Mouse (Mus musculus) natural killer cell, adult 2 months (primary cell): ENCODE results near the gene Myo9b.
"Not testable (repeated sequence)": the region's sequence is repeated elsewhere in the genome, so short reads cannot be mapped to it uniquely, and the experiment has no call there.

Experiments used
- DNase-seq, 2 experiments: peaks; one replicate each; pipeline ENCODE4 v3.0.0; 2022; ENCODE audit warnings: low spot score in 2 of 2

The Myo9b gene

DNA sequence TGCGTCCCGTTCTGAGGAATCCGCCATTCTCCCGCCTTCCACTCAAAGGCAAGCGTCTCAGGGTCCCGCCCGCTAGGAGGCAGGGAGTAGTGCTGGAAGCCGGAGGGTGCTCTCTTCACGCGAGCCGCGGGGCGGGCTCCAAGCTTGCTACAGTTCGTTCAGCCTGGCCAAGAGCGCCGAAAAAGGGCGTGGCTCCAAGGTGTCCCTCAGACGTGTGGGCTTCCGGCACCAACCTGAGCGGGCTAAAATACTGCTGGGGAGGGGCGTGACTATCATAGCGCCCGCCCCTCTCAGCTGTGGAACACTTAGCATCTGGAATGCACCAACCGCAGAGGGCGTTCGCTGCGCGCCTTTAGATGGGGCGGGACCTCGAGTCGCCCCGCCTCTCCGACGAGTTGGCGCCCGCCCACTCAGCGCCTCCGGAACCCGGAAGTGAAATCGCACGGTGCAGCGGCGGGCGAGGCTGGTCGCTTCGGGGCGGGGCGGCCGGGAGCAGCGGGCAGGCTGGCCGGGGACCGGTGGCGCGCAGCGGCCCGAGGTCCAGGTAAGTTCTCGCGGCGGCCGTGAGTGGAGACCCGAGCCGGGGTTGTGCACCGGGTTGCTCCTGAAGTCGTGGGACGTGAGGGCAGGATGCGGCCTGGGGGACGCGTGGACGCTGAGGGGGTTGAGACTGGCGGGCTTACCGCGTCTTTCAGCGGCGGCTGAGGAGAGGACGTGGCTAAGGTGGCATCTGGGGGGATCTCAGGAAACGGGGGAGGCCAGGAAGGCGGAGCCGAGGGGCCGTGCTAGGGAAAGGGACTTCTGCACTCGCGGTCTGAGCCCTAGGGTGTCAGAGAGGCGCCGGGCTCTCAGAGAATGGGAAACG, at the start of gene Myo9b, which contains the start of gene Haus8:
TSS of gene Myo9b (plus strand) at position 429 of the 865 bp plus-strand sequence.
TSS of gene Haus8 (minus strand) at position 649 of the 865 bp plus-strand sequence.
- DNase-seq = peak; percentile 97 to 98

DNA sequence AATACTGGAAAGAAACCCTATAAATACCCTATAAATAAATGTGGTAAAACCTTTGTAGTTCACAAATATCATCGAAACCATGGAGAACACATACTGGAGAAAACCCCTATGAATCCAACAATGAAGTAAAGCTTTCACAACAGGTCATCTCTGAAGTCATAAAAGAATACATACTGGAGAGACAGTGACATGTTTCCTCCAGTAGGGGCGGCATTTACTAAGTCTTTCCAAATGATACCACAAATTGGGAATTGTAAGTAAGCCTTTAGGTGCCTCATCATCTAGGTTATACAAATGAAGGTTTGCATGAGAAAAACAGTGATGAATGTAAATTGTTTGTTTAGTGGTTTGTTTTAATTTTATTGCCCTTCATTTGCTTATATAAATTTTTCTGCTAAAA, 48.0 kb upstream of the Myo9b start:
- no peak for DNase-seq

DNA sequence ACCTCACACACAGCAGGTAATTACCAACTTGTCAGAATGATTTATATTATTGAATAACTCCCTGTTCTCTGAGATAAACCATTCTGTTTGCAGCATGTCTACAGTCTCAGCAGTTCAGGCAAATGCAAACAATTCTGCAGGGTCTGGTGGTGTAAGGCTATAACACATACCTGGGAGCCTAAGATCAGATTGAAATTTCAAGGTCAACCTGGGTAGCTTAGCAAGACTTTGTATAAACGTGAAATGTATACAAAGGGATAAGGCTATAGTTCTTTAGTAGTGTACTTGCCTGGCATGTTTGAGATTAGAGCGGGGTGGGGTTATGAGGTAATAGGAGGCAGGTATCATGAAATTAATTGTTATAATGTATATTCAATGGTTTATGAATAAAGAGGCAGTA, 29.8 kb upstream of the Myo9b start:
- no peak for DNase-seq

DNA sequence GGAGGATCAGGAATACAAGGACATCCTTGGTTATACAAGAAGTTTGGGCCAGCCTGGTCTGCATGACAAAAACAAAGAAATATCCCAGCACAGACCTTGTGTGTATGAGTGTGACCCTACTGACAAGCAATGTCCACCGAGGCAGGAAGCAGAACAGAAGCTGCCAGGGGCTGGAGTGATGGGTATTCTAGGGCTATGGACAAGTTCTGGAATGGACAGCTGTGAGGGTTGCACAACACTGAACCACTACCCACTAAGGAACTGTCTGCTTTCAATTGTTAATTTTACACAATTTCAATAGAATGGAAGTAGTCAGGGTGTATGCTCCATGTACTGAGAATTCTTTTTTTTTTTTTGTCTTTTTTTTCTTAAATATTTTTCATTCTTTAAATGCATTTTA, 24.3 kb upstream of the Myo9b start:
- DNase-seq = no peak

DNA sequence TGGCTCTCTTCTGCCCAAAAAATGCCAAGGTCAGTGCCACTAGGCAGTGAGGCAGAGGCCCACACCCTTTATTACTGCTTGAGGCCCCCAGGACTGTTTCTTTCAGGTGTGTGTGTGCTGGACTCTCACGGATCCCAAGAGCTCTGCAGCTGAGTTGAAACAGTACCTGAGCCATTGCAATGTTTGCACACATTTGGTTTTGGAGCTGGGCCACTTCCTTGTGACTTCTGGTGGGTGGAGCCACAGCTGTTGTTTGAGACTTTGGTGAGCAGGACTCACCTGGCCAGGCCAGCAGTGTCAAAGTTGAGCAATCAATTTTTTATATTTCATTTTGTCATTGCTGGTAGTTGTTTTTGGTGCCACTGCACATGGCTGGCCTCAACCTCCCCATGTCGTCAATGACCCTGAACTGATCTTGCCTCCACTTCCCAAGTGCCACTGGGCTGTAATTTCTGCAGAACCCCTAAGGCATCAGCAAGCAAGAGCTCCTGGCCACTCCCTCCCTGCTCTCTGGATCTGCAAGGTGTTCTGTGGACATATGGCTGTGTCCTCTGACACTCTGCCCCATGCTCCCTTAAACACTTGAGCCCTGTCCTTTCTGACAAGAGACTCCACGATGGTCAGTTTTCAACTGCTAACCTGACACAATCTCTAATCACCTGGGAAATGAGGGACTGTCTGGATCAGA, 15.8 kb upstream of the Myo9b start:
- no peak for DNase-seq

DNA sequence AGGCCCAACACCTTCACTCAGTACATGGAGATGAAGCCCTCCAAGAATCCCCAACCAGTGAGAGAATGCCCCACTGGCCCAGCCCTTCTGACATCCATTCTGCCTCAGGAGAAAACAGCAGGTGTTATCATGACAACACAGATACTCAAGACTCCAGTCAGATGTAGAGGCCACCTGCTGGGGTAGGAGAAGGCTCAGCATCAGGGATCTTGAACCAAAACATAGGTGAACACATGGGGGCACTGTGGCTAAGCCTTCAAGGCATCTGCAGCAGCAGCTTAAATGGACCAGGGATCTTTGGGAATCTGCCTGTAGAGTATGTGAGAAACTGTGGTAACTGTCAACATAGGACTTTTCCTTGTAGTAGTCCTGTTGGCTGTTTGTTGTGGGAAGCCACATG, 11.3 kb upstream of the Myo9b start:
- DNase-seq = no peak

DNA sequence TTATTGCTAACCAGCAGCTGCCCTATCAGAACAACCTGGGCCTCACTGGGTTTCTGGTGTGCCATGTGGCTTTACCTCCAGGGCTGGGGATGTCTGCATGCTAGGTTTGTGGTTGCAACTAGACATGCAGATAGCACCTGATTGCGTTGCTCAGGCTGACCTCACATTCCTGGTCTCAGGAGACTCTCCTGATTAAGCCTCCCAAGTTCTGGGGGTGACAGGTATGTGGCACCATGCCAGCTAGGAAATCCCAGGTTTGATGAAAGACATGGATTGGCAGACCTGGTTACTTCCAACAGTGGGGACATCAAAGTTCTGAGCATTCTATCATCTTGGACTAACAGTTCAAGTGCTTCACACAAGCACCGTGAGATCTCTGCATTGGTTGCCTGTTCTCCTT, 4.8 kb upstream of the Myo9b start:
- no peak for DNase-seq

DNA sequence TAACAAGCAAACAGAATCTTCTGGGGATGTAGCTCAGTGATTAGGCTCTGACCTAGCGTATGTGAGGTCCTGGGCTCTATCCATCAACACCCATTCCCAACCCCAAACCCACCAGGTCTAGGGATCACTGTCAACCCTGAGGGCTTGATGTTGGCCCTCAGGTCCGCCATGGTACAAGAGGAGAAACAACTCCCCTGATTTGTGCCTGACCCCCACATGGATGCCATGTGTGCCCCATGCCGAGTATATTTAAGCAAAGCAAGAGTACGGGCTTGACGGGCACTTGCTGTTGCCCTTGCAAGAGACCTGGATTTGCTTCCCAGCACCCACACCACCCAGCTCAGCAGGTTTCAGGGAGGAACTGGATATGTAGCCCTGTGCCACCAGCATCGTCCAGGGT, 4.2 kb upstream of the Myo9b start:
- DNase-seq = not testable (repeated sequence)

DNA sequence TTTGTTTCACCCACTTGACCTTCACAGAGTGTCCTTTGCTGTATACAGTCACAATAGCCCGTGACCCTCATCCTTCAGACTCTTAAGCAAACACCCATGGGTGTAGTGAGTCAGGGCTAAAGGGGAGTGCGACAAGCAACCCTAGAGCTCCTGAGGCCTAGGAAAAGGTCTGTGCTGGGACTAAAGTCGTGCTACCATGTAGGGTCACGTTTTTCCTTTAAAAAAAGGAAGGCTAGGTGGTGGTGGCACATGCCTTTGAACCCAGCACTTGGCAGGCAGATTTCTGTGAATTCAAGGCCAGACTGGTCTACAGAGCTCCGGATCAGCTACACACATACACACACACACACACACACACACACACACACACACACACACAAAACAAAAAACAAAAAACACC, 884 bp upstream of the Myo9b start:
- no peak for DNase-seq

DNA sequence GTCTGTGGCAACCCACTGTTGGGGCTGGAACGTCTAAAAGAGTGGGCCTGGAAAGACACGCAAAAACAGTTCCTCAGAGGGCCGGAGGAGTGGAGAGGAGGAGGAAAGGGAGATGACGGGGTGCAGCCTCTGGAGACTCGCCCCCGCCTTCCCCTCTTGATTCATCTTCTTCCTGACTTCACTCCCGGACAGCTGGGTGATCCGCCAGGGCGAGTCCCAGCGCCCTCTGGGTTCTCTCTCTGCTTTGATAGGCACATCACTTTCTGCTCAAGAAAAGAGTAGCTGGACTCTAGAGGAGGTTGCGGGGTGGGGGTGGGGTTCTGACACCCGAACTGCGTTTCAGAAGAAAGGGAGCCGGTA, 617 bp downstream of the Myo9b start:
- DNase-seq = peak; percentile 59 to 62

DNA sequence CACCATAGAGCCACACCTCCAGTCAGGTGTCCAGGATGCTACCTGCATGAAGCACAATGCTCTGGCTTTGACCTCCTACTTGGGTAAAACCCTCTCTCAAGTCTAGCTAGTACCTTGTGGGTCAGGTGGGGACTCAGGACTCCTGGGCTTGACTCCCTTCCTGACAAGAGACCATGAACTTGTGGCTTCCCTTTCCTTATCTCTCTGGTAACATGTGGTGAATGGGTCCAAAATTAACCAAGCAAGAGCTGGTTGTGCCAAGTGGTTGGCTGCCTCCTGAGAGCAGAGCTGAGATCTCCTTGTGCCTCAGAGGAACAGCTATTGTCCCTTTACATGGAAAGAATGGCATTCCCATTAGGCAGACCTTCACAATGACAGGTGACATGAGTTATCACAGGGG, 2.0 kb downstream of the Myo9b start:
- no peak for DNase-seq

DNA sequence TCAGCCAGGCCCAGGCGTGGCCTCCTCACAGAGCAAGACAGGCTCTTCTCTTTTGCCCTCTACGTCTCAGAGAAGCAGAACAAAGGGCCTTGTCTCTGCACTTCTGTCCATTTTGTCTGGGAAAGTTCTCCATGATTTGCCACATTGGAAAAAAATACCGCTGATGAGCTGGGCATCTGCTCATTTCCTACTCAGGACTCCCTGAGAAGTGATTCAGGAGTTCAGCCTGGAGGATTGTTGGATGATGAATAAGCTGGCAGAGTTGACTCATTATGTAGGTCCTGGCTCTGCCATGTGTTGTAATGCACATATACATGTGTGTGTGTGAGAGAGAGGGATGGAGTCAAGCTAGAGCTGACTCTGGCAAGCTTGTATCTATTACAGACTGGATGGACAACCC, 3.7 kb downstream of the Myo9b start:
- no peak for DNase-seq

DNA sequence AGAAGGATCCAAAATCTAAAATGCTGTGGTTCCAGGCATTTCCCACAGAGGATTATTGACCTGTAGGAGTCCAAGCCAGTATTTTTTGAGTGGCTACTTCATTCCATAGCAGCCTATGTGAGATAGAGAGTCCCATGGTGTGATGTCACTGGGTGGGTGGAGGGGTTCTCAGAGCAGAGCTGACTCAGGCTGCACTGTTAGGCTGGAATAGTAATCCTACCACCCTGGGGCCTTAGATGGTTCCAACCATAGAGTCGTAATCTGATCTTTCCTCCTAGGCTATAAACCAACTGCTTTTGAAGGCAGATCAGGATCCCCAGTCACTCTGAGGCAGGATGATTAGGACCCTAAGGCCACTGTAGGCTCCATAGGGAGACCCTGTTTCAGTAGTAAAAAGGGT, 6.9 kb downstream of the Myo9b start:
- not testable (repeated sequence) for DNase-seq

DNA sequence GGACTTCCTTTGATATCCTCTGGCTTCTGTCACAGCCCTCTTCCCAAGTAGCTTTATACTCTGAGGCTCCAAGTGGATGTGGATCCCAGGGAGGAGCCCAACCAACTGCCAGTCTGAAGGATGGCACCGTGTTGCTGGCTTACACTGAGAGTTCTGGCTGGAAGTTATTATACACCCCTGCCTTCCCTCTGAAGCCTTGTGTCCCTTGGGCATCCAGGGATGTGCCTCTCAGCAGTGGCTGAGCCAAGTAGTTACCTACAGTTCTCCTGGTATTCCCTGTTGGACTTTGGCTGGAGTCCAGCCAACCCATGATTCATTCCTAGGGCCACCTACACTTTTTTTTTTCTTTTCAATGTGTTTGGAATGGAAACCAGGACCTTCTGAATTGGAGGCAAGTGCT, 9.2 kb downstream of the Myo9b start:
- DNase-seq = not testable (repeated sequence)

DNA sequence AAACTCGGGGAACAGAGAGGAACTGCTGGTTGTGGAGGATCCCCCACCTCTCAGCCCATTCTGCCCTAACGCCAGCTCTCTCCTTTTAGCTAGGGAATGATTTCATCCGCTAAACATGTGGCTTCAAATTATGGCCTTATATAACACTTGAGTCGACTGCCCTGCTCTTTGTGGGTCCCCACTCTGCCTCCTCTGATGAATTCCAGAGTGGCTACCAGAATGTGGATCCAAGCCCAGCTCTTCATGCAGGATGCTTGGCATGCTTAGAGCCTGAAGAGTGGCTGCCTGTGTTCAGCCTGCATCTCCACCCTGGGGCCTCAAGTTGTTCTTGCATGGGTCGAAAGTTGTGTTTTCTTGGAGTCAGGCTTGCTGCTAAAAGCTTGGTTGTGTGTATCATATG, 10.1 kb downstream of the Myo9b start:
- no peak for DNase-seq

DNA sequence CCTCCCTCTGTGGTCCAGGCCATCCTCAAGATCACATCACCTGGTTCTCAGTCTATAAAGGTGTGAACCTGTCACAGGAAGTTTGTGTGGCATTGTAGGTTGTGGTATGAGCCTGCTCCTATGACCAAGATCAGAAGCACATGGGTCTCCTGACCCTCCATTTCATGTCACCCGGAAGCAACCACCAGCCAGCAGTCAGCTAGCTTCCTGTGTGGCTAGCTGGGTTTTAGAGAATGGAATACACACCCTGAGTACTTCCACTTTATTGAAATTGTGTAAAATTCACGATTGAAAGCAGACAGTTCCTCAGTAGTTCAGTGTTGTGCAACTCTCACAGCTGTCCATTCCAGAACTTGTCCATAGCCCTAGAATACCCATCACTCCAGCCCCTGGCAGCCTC, 13.7 kb downstream of the Myo9b start:
- DNase-seq = peak; percentile 65 to 73

DNA sequence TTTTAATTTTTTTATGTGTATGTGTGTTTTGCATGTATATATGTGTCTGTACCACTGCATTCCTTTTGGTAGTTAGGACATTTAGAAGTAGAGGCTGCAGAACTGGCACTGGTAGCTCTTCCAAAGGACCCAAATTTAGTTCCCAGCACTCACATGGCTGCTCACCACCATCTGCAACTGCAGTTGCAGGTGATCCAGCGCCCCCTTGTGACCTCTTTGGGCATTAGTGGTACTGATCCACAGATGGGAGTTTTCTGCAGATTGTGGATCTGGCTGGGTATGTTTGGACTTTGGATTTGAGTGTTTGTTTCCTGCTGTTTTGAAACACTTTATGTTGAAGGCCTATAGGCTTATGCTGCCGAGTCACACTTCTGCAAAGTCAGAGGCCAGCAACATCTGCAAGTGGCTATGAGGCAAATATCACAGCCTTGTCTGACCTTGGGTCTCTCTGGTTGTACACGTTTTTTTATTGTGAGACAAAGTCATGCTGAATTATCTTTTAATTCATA, 16.0 kb downstream of the Myo9b start:
- DNase-seq = no peak

DNA sequence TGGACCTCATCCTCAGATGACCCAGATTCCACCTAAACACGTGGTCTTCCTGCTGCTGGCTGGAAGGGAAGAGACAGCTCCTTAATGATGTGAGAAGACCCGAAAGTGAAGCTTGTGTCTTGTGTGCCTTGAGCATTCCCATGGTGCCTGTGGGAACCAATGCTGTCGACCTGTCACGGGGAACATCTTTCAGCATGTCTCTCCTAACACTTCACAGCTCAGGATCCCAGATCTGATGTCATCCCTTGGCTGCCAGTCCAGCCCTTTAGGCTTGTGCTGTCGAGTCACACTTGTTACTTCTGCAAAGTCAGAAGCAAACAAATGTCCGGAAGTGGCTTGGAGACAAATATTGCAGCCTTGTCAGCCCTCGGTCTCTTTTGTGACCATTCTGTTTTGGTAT, 16.6 kb downstream of the Myo9b start:
- DNase-seq = no peak

DNA sequence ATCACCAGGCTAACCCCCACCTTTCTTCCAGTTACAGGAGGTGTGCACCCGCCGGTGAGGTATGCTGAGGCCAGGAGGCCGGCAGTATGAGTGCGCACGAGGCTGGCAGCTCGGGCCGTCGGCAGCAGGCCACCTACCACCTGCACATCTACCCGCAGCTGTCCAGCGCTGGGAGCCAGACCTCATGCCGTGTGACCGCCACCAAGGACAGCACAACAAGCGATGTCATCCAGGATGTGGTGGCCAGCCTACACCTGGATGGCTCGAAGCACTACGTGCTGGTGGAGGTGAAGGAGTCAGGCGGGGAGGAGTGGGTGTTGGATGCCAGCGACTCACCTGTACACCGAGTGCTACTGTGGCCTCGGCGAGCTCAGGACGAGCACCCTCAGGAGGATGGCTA, 17.7 kb downstream of the Myo9b start:
- no peak for DNase-seq

DNA sequence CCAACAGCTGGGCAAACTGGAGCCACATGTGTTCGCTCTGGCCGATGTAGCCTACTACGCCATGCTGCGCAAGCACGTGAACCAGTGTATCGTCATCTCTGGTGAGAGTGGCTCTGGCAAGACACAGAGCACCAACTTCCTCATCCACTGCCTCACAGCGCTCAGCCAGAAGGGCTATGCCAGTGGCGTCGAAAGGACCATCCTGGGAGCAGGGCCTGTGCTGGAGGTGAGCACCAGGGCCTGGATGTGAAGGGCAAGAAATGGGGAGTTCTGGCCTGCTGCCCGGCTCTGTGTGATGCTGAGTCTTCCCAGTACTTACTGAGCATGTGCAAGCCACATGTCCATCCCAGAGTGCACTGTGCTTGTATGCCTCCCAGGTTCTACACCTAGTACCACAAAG, 18.4 kb downstream of the Myo9b start:
- DNase-seq = no peak

DNA sequence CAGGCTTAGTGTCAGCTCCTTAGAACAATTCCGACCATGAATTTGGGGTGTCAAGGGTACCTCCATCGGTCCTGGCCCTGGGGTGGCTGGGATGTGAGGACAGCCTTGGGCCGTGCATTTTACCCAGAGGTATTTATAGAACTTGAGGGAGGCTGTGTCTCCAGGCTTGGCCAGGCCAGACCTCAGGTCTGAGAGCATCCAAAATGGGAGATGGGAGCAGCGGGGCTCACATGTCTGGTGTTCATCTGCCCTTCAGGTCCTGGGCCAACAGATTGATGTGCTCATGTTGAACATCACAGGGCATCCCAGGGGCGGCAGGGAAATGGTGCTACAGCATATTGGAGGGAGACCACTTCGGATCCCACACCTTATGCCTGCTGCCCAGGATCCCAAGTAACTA, 18.8 kb downstream of the Myo9b start:
- DNase-seq = no peak

DNA sequence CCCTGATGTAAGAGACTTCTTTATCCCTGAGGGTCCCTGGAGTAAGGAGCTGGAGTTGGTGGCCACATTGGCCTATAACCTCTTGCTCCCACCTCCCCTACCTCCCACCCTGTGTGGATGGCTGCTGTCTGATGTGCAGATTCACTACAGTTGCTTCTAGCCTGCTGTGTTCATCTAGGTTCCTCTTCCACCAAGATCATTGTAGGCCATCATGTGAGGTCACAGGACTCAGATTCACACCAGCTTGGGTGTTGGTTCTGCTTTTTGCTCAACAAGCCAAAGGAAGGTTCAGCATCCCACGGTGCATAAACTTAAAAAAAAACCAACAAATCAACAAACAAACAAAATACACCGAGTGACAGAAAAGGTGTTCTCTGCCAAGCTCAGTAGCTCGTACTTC, 21.4 kb downstream of the Myo9b start:
- not testable (repeated sequence) for DNase-seq

DNA sequence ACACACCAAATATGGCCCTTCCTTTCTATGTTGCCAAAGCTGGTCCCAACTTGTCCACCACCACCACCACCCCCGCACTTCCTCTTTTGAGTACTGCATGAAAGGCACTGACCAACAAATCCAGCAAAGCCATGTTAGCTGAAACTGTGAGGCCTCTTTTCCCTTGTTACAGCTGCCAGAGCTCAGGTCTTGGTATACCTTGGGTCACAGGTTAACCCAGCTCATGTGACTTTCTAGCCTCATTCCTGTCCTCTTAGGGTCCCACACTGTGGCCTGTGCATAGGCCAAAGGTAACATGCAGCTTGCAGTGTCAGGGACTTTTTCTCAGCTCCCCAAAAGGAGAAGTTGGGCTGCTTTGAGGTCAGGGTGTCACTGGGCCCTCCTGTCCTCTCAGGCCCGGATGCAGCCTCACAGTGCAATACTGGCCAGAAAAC, 23.7 kb downstream of the Myo9b start:
- peak; percentile 40 to 56 for DNase-seq
